Mouse (Mus musculus): ENCODE results near the gene Sin3a. TPM values are rescaled to one million over a fixed set of nuclear protein-coding genes. Genes with fewer than 3 reads are reported as not detected.

Gene Sin3a
- polyA plus RNA-seq, 1 experiment, result 79.3 TPM

GRCm38 (mm10) chr9:57074822-57075603, 3.2 kb downstream of the Sin3a start:
- TF ChIP-seq CTCF (IDR thresholded peaks at IDR 0.05; ENCODE audit: borderline replicate concordance, extremely low read depth, insufficient read depth, insufficient read length), result no peak
- peak; percentile 82 for DNase-seq (ENCODE audit: low read depth)

- DNase-seq (ENCODE audit: low read depth), result peak; percentile 100
- TF ChIP-seq CTCF (IDR thresholded peaks at IDR 0.05; ENCODE audit: borderline replicate concordance, extremely low read depth, insufficient read depth, insufficient read length) (no peak), POLR2A (IDR thresholded peaks at IDR 0.05; ENCODE audit: borderline replicate concordance, extremely low read depth, insufficient read depth, insufficient read length, poor library complexity, severe bottlenecking) (no peak)
Measured at GRCm38 (mm10) chr9:57075681-57076381, 4.0 kb downstream of the Sin3a start.

DNA sequence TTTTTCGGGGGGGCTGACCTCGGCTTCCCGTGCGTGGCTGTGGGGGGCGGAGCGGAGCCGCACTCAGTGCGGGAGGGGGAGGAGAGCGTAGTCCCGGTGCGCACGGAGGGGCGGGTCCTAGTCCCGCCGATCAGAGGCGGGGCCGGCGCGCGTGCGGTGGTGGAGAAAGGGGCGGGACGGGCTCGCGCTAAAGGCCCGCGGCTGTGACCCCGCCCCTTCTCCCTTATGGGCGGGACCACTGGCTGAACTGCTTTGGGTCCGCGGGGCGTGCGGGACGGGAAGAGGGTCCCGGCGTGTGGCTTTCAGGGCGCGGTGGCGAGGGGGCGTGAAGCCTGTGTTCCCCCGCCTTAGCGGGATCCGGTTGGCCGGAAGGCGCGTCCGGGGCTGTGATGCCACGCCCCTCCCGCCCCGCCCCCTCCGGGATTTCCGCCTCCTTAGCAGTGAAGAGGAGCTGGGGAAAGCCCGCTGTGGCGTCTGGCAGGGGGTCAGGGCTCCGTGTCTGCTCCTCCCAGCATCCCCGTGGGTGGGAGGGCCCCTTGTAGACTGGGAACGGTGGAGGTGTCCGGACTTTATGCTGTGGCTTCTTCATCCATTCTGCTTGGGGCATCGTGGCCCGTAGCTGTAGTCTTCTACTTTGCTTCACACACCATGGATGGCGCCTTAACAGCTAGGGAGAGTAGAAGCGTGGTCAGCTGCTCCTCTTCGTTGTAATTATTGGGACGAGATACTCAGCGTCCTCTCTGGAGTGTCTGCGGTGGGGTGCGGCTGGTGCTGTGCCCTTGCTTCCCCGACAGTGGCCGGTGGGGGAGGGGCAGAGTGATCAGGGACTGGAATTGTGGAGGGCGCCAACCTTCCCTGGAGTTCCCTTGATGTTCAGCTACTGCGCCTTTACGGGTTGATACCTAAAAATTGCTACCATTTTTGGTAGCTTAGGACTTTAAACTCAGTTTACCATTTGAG, 5.1 kb downstream of the Sin3a start:
- TF ChIP-seq POLR2A (IDR thresholded peaks at IDR 0.05; ENCODE audit: borderline replicate concordance, extremely low read depth, insufficient read depth, insufficient read length, poor library complexity, severe bottlenecking) (no peak), CTCF (IDR thresholded peaks at IDR 0.05; ENCODE audit: borderline replicate concordance, extremely low read depth, insufficient read depth, insufficient read length) (no peak)
- DNase-seq (ENCODE audit: low read depth), result peak; percentile 93

GRCm38 (mm10) chr9:57082236-57082635, 10.4 kb downstream of the Sin3a start:
- TF ChIP-seq CTCF (IDR thresholded peaks at IDR 0.05; ENCODE audit: borderline replicate concordance, extremely low read depth, insufficient read depth, insufficient read length) (no peak), POLR2A (IDR thresholded peaks at IDR 0.05; ENCODE audit: borderline replicate concordance, extremely low read depth, insufficient read depth, insufficient read length, poor library complexity, severe bottlenecking) (no peak)

DNA sequence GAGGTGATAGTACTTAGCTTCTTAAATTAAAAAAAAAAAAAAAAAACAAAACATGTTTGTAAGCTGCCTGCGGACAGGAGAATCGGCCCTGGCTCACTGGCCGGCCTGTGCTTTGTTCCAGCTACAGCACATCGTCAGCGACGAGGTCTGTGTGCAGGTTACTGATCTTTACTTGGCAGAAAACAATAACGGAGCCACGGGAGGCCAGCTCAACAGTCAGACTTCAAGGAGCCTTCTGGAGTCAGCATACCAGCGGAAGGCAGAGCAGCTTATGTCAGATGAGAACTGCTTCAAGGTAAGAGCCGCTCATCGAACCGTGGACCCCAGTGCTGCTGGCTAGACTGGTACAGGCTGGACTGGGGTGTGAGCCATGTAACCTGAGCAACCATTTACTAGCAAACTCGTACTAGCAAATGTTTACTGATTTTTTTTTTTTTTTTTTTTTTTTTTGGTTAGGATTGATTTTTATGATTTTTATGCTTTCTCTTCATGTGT, 45.5 kb downstream of the Sin3a start:
- no peak for DNase-seq (ENCODE audit: low read depth)
- no peak for TF ChIP-seq POLR2A (IDR thresholded peaks at IDR 0.05; ENCODE audit: borderline replicate concordance, extremely low read depth, insufficient read depth, insufficient read length, poor library complexity, severe bottlenecking)
- TF ChIP-seq CTCF (IDR thresholded peaks at IDR 0.05; ENCODE audit: borderline replicate concordance, extremely low read depth, insufficient read depth, insufficient read length), result no peak

More at GRCm38 (mm10) chr9:57082236-57082635, 10.4 kb downstream of the Sin3a start:
- no peak for DNase-seq (ENCODE audit: low read depth)

- TF ChIP-seq CTCF (IDR thresholded peaks at IDR 0.05; ENCODE audit: borderline replicate concordance, extremely low read depth, insufficient read depth, insufficient read length), result no peak
- no peak for TF ChIP-seq POLR2A (IDR thresholded peaks at IDR 0.05; ENCODE audit: borderline replicate concordance, extremely low read depth, insufficient read depth, insufficient read length, poor library complexity, severe bottlenecking)
- no peak for DNase-seq (ENCODE audit: low read depth)
Measured at GRCm38 (mm10) chr9:57129641-57130040, 57.8 kb downstream of the Sin3a start.

DNA sequence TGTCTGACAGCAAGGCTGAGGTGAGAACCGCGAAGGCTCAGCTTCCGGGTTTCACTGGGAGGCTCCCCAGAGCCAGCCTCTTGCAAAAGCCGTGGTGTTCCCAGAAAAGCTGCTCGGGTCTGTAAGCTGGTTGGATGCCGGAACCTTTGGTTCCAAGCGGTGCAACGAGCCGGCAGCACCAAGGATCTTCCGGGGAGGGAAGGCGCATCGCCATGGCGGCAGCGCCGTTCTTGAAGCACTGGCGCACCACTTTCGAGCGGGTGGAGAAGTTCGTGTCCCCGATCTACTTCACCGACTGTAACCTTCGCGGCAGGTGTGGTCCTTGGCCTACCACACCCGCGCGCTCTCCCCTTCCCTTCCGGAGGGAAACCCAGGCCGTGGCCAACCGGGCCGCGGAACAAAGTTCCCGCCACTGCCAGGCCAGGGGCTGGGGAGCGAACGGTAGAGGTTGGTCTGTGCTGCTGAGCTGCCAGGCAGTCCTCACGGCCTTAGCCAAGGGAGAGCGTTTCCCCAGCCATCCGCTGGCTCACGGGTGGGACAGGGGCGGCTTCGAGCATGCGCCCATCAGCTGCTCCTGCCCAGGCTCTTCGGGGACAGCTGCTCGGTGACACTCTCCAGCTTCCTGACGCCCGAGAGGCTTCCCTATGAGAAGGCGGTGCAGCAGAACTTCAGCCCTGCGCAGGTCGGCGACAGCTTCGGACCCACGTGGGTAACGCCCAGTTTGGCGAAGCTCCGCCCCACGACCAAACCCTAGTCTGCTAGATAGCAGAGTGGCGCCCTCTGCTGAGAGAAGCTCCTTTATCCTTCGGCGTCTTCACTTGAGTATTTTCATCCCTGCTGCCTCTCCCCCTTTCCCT, 59.0 kb downstream of the Sin3a start, which contains the start of gene Man2c1:
Gene Man2c1 (plus strand): TSS at position 114 of the 857 bp plus-strand sequence.
- TF ChIP-seq POLR2A (IDR thresholded peaks at IDR 0.05; ENCODE audit: borderline replicate concordance, extremely low read depth, insufficient read depth, insufficient read length, poor library complexity, severe bottlenecking) (peak; percentile 70; the same call in 1 of the 2 replicates), CTCF (IDR thresholded peaks at IDR 0.05; ENCODE audit: borderline replicate concordance, extremely low read depth, insufficient read depth, insufficient read length) (peak; percentile 71)
- peak; percentile 98 for DNase-seq (ENCODE audit: low read depth)

GRCm38 (mm10) chr9:57137246-57137645, 65.4 kb downstream of the Sin3a start:
- TF ChIP-seq POLR2A (IDR thresholded peaks at IDR 0.05; ENCODE audit: borderline replicate concordance, extremely low read depth, insufficient read depth, insufficient read length, poor library complexity, severe bottlenecking) (no peak), CTCF (IDR thresholded peaks at IDR 0.05; ENCODE audit: borderline replicate concordance, extremely low read depth, insufficient read depth, insufficient read length) (no peak)
- DNase-seq (ENCODE audit: low read depth), result no peak

DNA sequence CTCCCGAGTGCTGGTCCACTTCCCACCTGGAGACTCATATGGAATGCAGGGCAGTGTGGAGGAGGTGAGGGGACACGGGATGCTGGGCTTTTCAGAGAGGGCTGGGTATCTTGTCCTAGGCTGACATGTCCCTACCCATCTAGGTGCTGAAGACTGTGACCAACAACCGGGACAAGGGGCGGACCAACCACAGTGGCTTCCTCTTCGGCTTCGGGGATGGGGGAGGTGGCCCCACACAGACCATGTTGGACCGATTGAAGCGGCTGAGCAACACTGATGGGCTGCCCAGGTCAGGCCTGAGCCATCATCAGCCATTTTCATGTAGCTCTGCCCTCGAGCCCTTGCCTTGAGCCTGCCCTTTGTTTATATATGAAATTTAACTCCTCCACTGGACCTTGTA, 65.9 kb downstream of the Sin3a start:
- TF ChIP-seq POLR2A (IDR thresholded peaks at IDR 0.05; ENCODE audit: borderline replicate concordance, extremely low read depth, insufficient read depth, insufficient read length, poor library complexity, severe bottlenecking) (no peak), CTCF (IDR thresholded peaks at IDR 0.05; ENCODE audit: borderline replicate concordance, extremely low read depth, insufficient read depth, insufficient read length) (no peak)
- no peak for DNase-seq (ENCODE audit: low read depth)

- TF ChIP-seq POLR2A (IDR thresholded peaks at IDR 0.05; ENCODE audit: borderline replicate concordance, extremely low read depth, insufficient read depth, insufficient read length, poor library complexity, severe bottlenecking) (no peak), CTCF (IDR thresholded peaks at IDR 0.05; ENCODE audit: borderline replicate concordance, extremely low read depth, insufficient read depth, insufficient read length) (no peak)
- no peak for DNase-seq (ENCODE audit: low read depth)
Measured at GRCm38 (mm10) chr9:57138507-57138906, 66.7 kb downstream of the Sin3a start.

Data from brain, embryonic 14.5 days (tissue).